Mouse (Mus musculus): Measurements from ENCODE around the gene Rab3il1.

Rab3il1 gene

GRCm38 (mm10) chr19:9984111-9985055, 17.1 kb upstream of the Rab3il1 start:
- no peak for DNase-seq

GRCm38 (mm10) chr19:9985190-9985899, 16.1 kb upstream of the Rab3il1 start:
- no peak for DNase-seq

- DNase-seq, result no peak
Measured at GRCm38 (mm10) chr19:9985900-9986421, 15.5 kb upstream of the Rab3il1 start.

- DNase-seq, result no peak
Measured at GRCm38 (mm10) chr19:9987192-9987591, 14.3 kb upstream of the Rab3il1 start.

- DNase-seq, result no peak
Measured at GRCm38 (mm10) chr19:9987593-9987992, 13.9 kb upstream of the Rab3il1 start.

- DNase-seq, result no peak
Measured at GRCm38 (mm10) chr19:9989171-9989883, 12.1 kb upstream of the Rab3il1 start.

- no peak for DNase-seq
Measured at GRCm38 (mm10) chr19:9989884-9990256, 11.6 kb upstream of the Rab3il1 start.

GRCm38 (mm10) chr19:9991304-9991703, 10.2 kb upstream of the Rab3il1 start:
- DNase-seq, result peak; percentile 58

GRCm38 (mm10) chr19:9992011-9992958, 9.2 kb upstream of the Rab3il1 start:
- peak; percentile 36 for DNase-seq

- DNase-seq, result peak; percentile 82
Measured at GRCm38 (mm10) chr19:9993036-9993656, 8.3 kb upstream of the Rab3il1 start.

GRCm38 (mm10) chr19:9997204-9998062, 4.0 kb upstream of the Rab3il1 start:
- no peak for DNase-seq

GRCm38 (mm10) chr19:9998063-9998416, 3.4 kb upstream of the Rab3il1 start:
- no peak for DNase-seq

- no peak for DNase-seq
Measured at GRCm38 (mm10) chr19:9998736-9999486, 2.6 kb upstream of the Rab3il1 start.

- DNase-seq, result no peak
Measured at GRCm38 (mm10) chr19:10000330-10000729, 1.1 kb upstream of the Rab3il1 start.

GRCm38 (mm10) chr19:10003696-10004095, 2.2 kb downstream of the Rab3il1 start:
- DNase-seq, result no peak

- DNase-seq, result no peak
Measured at GRCm38 (mm10) chr19:10011408-10011807, 9.9 kb downstream of the Rab3il1 start.

GRCm38 (mm10) chr19:10012827-10013278, 11.4 kb downstream of the Rab3il1 start:
- DNase-seq, result no peak

GRCm38 (mm10) chr19:10013348-10013747, 11.9 kb downstream of the Rab3il1 start:
- no peak for DNase-seq

- no peak for DNase-seq
Measured at GRCm38 (mm10) chr19:10013913-10014312, 12.4 kb downstream of the Rab3il1 start.

GRCm38 (mm10) chr19:10014824-10015223, 13.4 kb downstream of the Rab3il1 start:
- no peak for DNase-seq
